9 mouse cellular contexts compared by ENCODE assay signal in the genomic region with DNA sequence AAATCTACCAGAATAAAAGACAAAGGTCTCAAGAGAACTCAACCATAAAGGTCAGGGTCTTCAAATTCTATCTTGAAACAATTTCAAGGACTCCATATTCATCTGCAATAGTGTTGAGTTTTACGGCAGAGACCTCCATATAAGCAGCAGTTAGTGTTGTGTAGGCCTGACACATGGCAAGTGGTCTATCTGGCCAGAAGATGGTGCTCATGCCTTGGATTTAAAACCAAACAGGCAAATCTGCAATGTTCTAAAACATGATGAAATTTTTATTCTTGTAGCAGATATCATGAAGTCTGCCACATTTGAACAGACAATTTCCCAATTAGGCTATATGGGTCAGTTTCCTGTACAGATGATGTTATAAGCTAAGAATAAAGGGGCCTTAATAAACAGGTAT. TPM values are rescaled to one million over a fixed set of nuclear protein-coding genes. Genes with fewer than 3 reads are reported as not detected.
DNase-seq lines count a peak whose midpoint lies in the region; ATAC-seq and TF ChIP-seq lines count a peak whose summit lies in the region.
"Had no signal": no experiment of that assay in that cellular context is flagged by ENCODE, and none has a peak within 500 bp of the region (broad histone marks: within the 10 kb centered on the region; RNA-seq: fewer than 3 reads in every experiment).

No protein-coding gene starts in this region.

- WGBS in kidney, postnatal 0 days = 48% methylated on average over 1 of the region's 1 CpGs
- 64% methylated on average over 1 of the region's 1 CpGs for WGBS in kidney, embryonic 15.5 days

- no peak overlapping the region for H3K9ac ChIP-seq in kidney, postnatal 0 days (ENCODE audit: low read depth, low read length)
- no peak overlapping the region for H3K9ac ChIP-seq in kidney, embryonic 15.5 days
- H3K9ac ChIP-seq: liver, embryonic 13.5 days had no signal

- DNase-seq in adrenal gland, adult (ENCODE audit: inconsistent age in 2 of 2, low spot score in 1 of 2) = peak; percentile 23 to 70
- no peak for DNase-seq in adrenal gland, adult 8-10 months
- DNase-seq in kidney, postnatal 0 days (ENCODE audit: low spot score) = peak; percentile 55
- no peak for DNase-seq in Patski (ENCODE audit: low read depth, low spot score)
- peak; percentile 6 to 16 for DNase-seq in layer of hippocampus, postnatal 10 days (ENCODE audit: low spot score in 2 of 2)
- no peak for DNase-seq in gastrocnemius, adult 18-20 months (ENCODE audit: low spot score)
- DNase-seq in yolk sac, embryonic 10.5 days (ENCODE audit: low spot score) = no peak
- DNase-seq: liver, embryonic 13.5 days had no signal

- H3K4me3 ChIP-seq in kidney, postnatal 0 days (replicated peaks; ENCODE audit: low read depth, low read length) = no peak overlapping the region
- no peak overlapping the region for H3K4me3 ChIP-seq in kidney, embryonic 15.5 days (replicated peaks)
- H3K4me3 ChIP-seq: liver, embryonic 13.5 days had no signal

- POLR2A ChIA-PET in Patski (lab: Charles Lee) = no interaction called here

- H3K4me1 ChIP-seq in kidney, postnatal 0 days (replicated peaks; ENCODE audit: insufficient read depth, low read length) = peaks cover 10% of the 10 kb centered on the region
- H3K4me1 ChIP-seq in kidney, embryonic 15.5 days = peaks cover 14% of the 10 kb centered on the region

- no peak overlapping the region for H3K4me2 ChIP-seq in kidney, postnatal 0 days (ENCODE audit: low read length)
- H3K4me2 ChIP-seq in kidney, embryonic 15.5 days = no peak overlapping the region
- H3K4me2 ChIP-seq: liver, embryonic 13.5 days had no signal

- ATAC-seq in kidney, postnatal 0 days (replicated peaks; ENCODE audit: low FRiP score, low read depth) = no peak
- ATAC-seq in kidney, embryonic 15.5 days (replicated peaks; ENCODE audit: low FRiP score) = no peak
- no peak for ATAC-seq in Patski

- peak; percentile 68 for TF ChIP-seq CTCF in kidney, postnatal 0 days (IDR thresholded peaks at IDR 0.05; ENCODE audit: low read depth)
- TF ChIP-seq CTCF in Patski (IDR thresholded peaks at IDR 0.05) = peak; percentile 74

- H3K27ac ChIP-seq in kidney, postnatal 0 days = no peak overlapping the region
- no peak overlapping the region for H3K27ac ChIP-seq in kidney, embryonic 15.5 days
- H3K27ac ChIP-seq: liver, embryonic 13.5 days had no signal

- no peaks in the 10 kb centered on the region for H3K36me3 ChIP-seq in kidney, postnatal 0 days (ENCODE audit: insufficient read depth, low read length)
- peaks cover 4% of the 10 kb centered on the region; the same call in 1 of the 2 replicates for H3K36me3 ChIP-seq in kidney, embryonic 15.5 days

- no peaks in the 10 kb centered on the region for H3K9me3 ChIP-seq in kidney, postnatal 0 days (replicated peaks; ENCODE audit: low read length)
- H3K9me3 ChIP-seq in kidney, embryonic 15.5 days (replicated peaks) = no peaks in the 10 kb centered on the region
- H3K9me3 ChIP-seq: liver, embryonic 13.5 days had no signal

- no peaks in the 10 kb centered on the region for H3K27me3 ChIP-seq in kidney, postnatal 0 days (ENCODE audit: insufficient read depth, low read length)
- H3K27me3 ChIP-seq in kidney, embryonic 15.5 days = no peaks in the 10 kb centered on the region
- peaks cover 6% of the 10 kb centered on the region for H3K27me3 ChIP-seq in Patski
- H3K27me3 ChIP-seq: liver, embryonic 13.5 days had no signal

- CTCF ChIA-PET in Patski (lab: Charles Lee) = interaction anchor here (1.3 to 2.0 kb wide), 4 partner anchors 11 to 285 kb away, joined by 3 to 7 read pairs (median 5); a partner anchor contains a TSS

- in situ Hi-C loops in Patski (cut with MboI; ENCODE audit: low pct_unique_long_range_greater_than_20kb) = loop anchor here (5.0 to 25.0 kb wide), 3 partner anchors 200 to 770 kb away; a partner anchor contains a TSS

RNA-seq across cellular contexts. Expression of a gene that starts 2.5 kb away (rescaled TPM):
- 100 to 1,000 TPM; 220 to 332 (median 263) TPM for total RNA-seq in adrenal gland, adult 8-10 months (2022)
- polyA plus RNA-seq in kidney, postnatal 0 days (2015; fragmentation: Nextera tagmentation; extraction: Ambion mirVana) = 326 and 329 TPM in 2 replicates
- 241 and 250 TPM in 2 replicates for polyA plus RNA-seq in kidney, embryonic 15.5 days (2015; fragmentation: Nextera tagmentation; extraction: Ambion mirVana)
- 278 TPM for polyA plus RNA-seq in Patski (2021)
- total RNA-seq in layer of hippocampus, postnatal 10 days (2021) = 100 to 1,000 TPM; 218 to 263 TPM
- 100 to 1,000 TPM; 477 to 519 TPM for total RNA-seq in gastrocnemius, adult 18-20 months (2021)

RNA-seq across cellular contexts. Expression of a gene that starts 37.6 kb away (rescaled TPM):
- not detected for total RNA-seq in adrenal gland, adult 8-10 months (2022)
- polyA plus RNA-seq in kidney, postnatal 0 days (2015; fragmentation: Nextera tagmentation; extraction: Ambion mirVana) = 0.18 and 0.32 TPM in 2 replicates
- polyA plus RNA-seq in kidney, embryonic 15.5 days (2015; fragmentation: Nextera tagmentation; extraction: Ambion mirVana) = 0.37 and 0.52 TPM in 2 replicates
- polyA plus RNA-seq in Patski (2021) = 0.30 TPM
- total RNA-seq in layer of hippocampus, postnatal 10 days (2021) = under 1 TPM in 1 of 2 experiments, not detected in 1; 0.27 TPM
- not detected for total RNA-seq in gastrocnemius, adult 18-20 months (2021)

RNA-seq across cellular contexts. Expression of a gene that starts 44.9 kb away (rescaled TPM):
- total RNA-seq in adrenal gland, adult 8-10 months (2022) = 10 to 100 TPM; 43.3 to 54.1 (median 52.1) TPM
- 13.2 and 16.2 TPM in 2 replicates for polyA plus RNA-seq in kidney, postnatal 0 days (2015; fragmentation: Nextera tagmentation; extraction: Ambion mirVana)
- 12.3 and 13.3 TPM in 2 replicates for polyA plus RNA-seq in kidney, embryonic 15.5 days (2015; fragmentation: Nextera tagmentation; extraction: Ambion mirVana)
- polyA plus RNA-seq in Patski (2021) = 25.9 TPM
- total RNA-seq in layer of hippocampus, postnatal 10 days (2021) = 10 to 100 TPM; 50.0 to 57.7 TPM
- total RNA-seq in gastrocnemius, adult 18-20 months (2021) = 10 to 100 TPM; 19.9 to 22.6 TPM

Comparison
In these comparisons a context has a peak if more than half of its experiments do, and no peak if none do; other contexts are left out.
1. DNase-seq: peak in adrenal gland, adult (2 of 2), kidney, postnatal 0 days (single experiment) and layer of hippocampus, postnatal 10 days (2 of 2); none in adrenal gland, adult 8-10 months (single experiment), Patski (single experiment), gastrocnemius, adult 18-20 months (single experiment) and yolk sac, embryonic 10.5 days (single experiment).